Mouse (Mus musculus): ENCODE data around the gene Atp6v0e2. TPM values are rescaled to one million over a fixed set of nuclear protein-coding genes. Genes with fewer than 3 reads are reported as not detected.

Gene Atp6v0e2
- total RNA-seq, 2 experiments from 2014 or later = 423 to 437 TPM

DNA sequence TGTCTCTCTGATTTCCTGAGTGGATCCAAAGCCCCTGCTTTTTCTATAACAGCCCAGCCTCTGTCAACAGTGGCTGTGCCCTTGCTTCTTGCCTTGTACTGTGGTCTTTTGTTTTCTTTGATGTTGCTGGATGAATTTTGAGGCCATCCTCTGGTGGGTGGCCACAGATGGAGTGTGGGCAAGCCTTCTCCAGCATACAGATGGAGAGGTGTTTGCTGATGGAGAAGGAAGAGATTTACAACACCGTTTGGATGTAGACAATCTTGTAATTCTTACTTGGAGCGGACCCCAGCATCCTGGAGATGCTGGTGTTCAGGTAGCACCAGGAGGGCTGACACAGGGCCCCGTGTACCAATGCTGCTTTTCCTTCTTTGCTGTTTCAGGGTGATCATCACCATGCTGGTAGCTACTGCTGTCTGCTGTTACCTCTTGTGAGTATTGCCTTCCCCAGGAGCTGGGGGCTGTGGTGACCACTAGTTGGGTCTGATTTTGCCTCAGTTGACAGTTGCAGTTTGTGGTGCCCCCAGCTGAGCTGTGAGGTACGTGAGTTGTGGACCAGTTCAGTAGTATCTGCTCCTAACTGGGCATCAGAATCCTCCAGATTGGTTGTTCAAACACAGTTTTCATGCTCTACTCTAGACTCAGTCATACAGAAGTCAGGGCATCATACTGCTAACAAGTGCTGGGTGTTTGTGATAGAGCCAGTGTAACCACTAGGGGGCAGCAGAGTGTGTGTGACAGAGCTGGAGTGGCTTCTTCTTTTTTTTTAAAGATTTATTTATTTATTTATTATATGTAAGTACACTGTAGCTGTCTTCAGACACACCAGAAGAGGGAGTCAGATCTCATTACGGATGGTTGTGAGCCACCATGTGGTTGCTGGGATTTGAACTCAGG, 1.7 kb downstream of the Atp6v0e2 start:
- DNase-seq (ENCODE audit: low spot score in 2 of 2) = peak; percentile 78 to 79

DNA sequence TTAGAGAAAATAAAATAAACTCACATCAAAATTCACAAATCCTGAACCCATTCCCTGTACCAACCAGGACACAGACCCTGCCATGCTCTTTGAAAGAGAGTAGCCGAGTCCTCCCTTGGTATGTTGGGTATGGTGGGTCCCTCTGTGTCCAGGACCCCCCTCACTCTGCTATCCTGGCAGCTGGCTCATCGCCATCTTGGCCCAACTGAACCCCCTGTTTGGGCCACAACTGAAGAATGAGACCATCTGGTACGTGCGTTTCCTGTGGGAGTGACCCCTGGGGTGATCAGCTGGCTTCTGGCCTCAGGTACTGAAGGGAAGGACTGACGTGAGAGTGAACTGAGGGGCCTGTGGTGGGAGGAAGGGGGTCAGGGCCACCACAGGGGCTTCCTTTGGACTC, 2.4 kb downstream of the Atp6v0e2 start:
- no peak for DNase-seq (ENCODE audit: low spot score in 2 of 2)

DNA sequence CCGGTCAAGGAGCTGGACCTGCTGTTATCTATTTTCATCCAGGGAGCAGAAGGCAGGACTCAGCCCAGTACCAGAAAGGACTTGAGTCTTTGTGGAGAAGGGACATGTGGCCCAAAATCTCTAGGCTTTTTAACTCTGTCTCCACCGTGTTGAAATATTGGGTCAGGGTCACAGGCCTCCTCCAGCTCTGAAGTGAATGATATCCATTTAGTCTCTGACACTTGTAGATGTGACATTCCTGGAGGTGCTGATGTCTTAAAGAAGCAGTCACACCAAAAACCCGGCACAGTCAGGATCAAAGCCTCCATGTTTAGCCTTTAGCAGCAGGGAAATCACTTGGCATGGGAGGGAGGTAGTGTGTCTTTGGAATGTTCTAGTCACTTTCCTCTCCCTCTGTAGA, 3.3 kb downstream of the Atp6v0e2 start:
- DNase-seq (ENCODE audit: low spot score in 2 of 2) = no peak

DNA sequence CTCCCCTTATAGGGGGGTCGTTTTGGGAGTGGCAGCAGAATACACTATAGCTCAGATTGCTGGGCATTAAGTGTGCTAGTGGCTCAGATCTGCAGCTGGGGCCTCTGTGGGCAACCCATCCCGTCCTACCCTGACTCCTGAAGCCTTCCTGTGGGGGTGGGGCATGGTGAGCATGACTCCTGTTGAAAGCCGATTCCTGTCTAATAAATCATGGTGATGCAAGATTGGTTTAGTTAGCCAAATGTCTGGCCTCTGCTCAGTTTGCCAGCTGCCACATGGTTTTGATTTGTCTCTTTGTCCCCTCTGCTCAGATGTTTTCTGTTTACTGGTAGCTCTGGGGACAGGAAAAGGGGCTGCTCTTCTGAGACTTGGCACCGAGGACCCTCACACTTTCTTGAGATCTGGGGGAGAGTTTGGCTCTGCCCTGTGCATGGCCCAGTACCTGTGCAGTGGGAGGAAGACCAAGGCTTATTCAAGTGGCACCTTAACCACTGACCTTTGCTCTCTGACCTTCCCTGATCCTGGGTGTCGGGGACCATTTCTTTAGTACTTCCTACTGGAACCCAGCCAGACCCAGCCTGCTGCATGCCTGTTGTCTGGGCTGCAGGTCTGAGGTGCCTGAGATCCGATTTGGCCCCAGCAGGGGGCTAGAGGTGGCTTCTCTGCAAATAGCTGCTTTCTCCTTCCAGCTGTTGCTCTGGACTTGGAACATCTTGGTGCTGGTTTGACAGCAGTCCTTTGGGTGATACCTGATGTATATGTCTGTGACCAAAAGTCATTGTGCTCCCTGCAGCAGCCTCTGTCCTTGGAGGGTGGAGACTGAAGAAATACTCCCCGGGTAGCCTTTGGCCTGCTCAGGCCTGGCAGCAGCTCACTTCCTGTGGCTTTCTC, 4.4 kb downstream of the Atp6v0e2 start:
- no peak for DNase-seq (ENCODE audit: low spot score in 2 of 2)

DNA sequence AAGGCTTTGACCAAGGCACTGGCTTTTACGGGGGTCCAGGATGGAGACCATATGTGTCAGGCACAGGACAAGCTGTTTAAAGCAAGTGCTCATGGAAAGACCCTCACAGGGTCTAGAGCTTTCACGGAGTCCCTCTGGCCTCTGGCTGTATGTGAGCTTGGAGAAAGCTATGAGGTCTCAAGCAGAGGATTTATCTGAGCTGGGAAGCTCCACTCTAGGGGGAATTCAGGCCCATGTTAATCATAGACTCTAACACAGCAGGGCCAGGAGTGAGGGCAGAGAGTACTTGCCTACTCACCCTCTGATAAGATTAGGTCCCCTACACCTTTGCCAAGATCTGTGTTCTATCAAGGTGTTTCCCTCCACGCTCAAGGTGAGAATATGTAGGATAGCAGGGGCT, 5.2 kb downstream of the Atp6v0e2 start:
- DNase-seq (ENCODE audit: low spot score in 2 of 2) = no peak

DNA sequence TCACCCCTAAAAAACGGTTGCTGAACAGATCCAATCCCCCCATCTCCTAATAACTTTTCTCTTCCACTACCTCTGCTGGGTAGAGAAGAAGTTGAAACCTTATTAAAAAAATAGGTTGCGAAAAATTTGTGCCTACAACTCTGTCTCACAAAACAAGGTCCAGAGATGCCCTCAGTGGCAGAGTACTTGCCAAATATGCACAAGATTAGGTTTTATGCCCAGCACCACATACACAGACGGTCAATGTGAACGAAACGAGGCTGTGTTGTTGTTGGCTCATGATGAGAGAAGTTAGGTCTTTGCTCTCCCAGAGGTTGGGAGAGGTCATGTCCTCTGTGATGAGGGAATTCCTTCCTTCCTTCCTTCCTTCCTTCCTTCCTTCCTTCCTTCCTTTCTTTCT, 7.8 kb downstream of the Atp6v0e2 start:
- no peak for DNase-seq (ENCODE audit: low spot score in 2 of 2)

DNA sequence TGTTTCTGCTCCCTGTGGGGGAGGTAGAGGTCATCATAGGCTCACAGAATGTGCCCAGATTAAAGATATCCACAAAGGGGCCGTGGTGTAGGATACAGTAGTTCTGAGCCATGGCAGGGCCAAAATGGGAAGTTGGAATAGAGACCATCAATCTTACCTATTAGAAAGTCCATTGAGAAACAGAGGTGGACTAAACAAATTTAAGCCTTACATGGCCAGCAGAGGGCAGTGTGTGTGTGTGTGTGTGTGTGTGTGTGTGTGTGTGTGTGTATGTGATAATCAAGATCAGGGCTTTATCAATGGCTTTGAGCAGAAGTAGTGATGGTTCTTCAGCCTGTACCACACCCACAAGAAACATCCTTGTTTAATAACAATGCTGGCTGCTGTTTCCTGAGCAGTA, 8.9 kb downstream of the Atp6v0e2 start:
- DNase-seq (ENCODE audit: low spot score in 2 of 2) = peak in 1 of 2 experiments; percentile 51

DNA sequence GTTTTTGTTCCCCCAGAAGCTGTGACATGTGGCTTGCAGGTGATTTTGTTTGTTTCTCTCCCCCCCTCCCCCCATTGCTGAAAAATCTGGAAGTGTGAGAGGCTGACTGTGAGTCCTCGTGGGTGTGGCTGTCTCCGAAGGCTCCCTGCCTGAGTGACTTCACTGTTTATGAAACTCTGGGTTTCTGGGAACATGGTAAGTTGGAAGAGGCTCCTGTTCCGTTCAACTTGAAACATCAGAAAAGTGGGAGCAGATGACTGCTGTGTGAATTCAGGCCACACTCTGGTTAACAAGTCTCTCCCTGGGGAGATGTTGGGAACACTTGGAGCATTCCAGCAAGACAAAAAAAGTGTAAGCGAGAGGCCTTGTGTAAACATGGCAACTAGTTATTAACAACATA, 9.4 kb downstream of the Atp6v0e2 start:
- DNase-seq (ENCODE audit: low spot score in 2 of 2) = no peak

DNA sequence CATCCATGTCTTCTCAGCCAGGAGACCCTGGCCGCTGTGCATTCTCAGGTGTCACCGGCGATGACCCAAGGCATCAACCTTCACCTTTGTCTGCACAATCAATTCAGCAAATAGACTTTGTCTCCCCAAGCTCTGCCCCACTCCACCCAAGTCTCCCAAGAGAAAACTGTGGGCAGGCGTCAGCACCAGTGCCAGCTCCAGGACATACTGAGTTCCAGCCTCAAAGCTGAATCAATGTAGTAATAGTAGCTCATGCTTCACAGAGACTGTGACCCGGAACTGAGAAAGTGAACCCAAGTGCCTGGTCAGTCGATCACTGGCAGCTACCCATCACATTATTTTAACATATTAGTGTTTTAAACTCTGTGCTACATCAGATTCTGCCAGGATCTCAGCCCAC, 10.9 kb downstream of the Atp6v0e2 start:
- no peak for DNase-seq (ENCODE audit: low spot score in 2 of 2)

DNA sequence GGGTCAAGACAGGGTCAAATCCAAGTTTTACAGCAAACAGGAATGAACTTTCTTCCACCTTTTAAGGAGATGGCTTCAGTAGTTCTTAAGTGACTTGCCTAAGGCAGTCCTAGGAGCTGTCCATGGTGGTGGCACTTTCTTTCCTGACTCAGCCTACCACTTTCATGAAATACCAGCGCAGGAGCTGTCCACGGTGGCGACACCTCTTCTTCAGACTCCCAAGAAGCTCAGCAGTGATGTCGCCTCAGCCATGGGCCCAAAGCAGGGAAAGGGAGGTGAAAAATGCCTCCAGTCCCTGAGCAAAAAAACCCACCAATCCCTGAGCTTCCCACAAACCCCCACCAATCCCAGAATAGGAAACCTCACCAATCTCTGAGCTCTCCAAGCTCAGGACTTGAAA, 15.5 kb downstream of the Atp6v0e2 start:
- no peak for DNase-seq (ENCODE audit: low spot score in 2 of 2)

DNA sequence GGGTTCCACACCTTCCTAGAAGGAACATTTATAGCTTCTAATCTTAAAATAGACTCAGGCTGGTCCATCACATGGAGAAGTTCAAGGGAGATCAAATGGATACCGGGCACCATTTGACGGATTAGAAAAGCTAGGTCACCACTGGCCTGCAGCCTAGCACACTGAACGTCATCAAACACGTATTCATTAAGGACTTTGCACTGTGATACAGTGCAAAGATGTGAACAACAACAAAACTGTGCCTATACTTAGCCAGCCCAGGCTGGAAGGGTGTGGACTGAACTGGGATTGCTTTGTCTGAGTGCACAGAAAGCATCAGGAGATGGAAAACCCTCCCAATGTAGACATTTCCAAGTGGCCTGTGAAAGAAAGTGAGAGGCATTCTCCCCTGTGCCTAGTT, 16.4 kb downstream of the Atp6v0e2 start:
- DNase-seq (ENCODE audit: low spot score in 2 of 2) = no peak

DNA sequence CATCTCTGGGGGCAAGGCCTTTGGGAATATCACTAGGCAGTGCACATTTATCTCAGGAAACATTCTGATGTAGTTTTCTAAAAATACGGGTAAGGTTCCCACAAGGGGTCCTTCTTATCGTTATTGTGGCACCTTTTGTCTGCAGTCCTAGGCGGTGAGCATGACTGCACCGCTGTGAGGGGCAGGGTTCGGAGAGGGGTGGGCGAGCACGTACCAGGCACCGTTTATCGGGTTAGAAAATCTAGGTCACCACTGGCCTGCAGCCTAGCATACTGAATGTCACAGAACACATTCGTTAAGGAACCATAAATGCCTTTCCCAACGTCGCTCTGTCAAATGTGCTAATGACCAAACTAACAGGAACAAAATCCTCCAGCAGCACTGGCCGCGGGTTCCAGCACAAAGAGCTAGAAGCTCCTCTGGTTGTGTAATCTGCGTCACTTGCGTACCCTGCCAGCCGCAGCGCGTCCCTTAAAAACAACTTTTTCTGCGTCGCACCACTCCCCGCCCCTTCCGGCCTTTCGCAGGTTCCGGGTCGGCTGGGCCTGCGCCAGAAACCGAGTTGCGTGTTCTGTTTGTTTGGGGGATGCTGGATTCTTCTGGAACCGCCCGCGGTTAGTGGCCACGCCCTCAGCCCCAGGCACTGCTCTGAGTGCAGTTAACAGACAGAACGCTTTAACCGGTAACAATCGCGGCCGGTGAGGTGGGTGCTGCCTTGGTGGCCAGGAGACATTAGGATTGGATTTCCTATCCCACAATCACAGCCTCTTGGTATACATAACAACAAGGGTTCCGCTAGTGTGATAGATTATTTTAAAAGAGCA, 17.1 kb downstream of the Atp6v0e2 start, which contains the start of gene Lrrc61:
Lrrc61 (plus strand) TSS at position 517 of the 824 bp plus-strand sequence.
- DNase-seq (ENCODE audit: low spot score in 2 of 2) = peak; percentile 97 to 98

DNA sequence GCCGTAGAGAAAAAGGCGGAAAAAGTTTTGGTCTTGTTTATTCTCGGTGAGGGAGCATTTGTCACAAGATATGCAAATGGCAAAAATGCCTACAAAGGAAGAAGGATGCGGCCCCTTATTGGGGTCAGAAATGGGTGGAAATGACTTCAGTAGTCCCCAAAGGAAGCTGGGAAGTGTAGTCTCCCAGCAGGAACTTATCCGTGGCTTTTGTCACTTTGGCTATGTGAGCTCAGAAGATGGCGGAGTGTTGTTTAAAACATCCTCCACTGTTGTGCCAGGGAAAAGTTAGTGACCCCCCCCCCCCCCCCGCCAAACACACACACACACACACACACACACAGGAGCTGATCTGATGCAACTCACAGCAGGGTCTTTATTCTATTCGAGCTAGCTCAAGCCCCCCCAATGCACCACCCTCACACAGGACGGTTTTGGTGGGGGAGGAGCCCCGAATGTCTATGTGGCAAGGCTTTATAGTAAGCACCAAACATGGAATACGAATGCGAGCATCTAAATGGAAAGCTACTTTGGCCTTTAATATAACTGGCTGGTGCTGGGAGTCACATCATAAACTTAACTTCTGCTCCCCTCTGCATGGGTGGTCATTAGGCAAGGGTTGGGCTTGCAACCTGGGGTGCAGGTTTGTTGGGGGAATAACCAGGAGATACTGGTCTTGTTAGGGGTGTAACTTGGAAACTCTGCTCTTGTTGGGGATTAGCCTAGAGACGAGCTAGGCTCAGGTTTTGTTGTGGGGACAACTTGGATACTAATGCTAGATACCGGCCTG, 17.9 kb downstream of the Atp6v0e2 start:
- DNase-seq (ENCODE audit: low spot score in 2 of 2) = peak; percentile 61 to 62

DNA sequence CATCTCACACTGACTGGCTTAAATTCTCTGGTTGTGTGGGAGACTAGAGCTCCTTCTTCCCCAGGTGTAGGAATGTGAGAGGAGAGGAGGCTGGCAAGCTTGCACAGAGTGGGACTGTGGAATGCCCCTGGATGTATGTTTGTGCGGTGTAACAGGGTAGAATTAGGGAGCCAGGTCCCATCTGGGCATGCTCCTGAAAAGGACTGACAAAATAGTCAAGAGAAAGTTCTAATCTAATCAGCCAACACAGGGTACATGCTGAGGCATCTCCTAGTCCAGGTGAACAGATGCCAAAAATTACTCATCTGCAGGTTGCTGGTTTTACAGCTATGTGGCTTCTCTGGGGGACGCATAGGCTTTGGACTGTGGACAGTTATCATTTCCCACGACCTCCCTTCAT, 18.5 kb downstream of the Atp6v0e2 start:
- DNase-seq (ENCODE audit: low spot score in 2 of 2) = no peak

DNA sequence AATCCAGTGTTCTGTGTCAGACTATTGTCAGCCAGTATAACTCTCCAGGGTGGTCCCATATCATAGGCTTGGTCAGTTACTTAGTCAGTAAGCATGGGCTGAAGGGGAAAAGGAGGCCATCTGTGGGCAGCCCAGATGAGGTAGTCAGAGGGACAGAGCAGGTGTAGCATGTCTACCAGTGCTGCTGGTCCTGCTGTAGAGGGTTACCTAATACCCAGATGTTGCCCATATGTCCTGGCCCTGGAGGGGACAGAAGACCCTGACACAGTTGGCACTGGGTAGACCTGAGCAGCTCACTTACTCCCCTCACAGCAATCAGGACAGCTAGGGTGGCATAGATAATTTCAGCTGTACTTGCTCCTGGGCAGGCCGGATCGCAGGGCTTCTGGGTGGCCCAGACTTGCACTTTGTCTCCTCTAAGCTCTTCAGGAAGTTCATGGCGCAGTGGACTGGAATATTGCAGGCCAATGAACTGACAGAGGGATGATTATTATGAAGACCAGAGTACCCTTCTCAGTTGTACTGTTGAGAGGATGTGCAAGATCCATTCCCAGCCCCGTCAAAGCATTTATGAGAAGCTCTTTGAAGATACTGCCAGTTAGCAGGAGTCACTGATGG, 28.4 kb downstream of the Atp6v0e2 start:
- DNase-seq (ENCODE audit: low spot score in 2 of 2) = no peak

DNA sequence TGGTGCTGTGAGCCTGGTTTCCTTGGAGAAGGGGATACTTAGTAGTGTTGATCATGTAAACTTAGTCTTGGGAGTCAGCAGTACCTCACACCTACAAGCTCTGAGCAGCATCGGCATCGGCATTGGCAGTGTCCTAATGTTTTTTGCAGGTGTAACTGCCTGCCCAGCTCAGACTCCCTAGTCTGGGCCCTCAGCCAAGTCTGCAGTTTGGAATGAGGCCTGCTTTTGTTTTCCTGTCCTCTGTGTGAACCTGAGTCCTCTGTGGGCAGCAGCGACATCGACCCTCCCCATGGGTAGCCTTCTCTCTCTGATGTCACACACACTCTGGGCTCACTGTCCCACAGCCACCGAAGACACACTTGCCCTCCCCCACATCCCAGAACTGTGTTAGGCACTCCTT, 28.9 kb downstream of the Atp6v0e2 start:
- DNase-seq (ENCODE audit: low spot score in 2 of 2) = no peak

DNA sequence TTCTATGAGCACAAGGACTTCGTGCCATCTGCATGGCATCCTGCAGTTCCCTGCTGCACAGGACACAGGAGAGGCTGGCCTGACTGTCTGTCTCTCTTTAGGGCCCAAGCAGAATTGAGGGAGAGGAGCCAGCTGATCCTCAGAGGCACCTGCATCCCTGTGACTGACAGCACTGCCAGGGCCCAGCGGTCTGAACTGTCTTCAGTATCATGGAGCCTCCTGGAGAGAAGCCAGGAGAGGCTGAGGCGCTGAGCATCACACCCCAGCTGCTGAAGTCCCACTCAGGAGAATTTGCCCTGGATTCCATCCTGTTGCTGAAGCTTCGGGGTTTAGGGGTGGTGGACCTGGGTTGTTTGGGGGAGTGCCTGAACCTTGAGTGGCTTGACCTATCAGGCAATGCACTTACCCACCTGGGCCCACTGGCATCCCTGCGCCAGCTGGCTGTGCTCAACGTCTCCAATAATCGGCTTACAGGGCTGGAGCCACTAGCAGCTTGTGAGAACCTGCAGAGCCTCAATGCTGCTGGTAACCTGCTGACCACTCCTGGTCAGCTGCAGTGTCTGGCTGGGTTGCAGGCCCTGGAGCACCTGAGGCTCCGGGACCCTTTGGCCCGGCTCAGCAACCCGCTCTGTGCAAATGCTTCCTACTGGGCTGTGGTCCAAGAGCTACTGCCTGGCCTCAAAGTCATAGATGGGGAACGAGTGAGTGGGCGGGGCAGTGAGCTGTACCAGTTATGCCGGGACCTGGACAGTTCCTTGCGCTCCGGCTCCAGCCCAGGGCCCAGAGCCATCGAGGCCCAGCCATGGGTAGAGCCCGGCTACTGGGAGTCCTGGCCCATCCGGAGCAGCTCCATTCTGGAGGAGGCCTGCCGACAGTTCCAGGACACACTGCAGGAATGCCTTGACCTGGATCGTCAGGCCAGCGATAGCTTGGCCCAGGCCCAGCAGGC, 30.9 kb downstream of the Atp6v0e2 start:
- DNase-seq (ENCODE audit: low spot score in 2 of 2) = no peak

DNA sequence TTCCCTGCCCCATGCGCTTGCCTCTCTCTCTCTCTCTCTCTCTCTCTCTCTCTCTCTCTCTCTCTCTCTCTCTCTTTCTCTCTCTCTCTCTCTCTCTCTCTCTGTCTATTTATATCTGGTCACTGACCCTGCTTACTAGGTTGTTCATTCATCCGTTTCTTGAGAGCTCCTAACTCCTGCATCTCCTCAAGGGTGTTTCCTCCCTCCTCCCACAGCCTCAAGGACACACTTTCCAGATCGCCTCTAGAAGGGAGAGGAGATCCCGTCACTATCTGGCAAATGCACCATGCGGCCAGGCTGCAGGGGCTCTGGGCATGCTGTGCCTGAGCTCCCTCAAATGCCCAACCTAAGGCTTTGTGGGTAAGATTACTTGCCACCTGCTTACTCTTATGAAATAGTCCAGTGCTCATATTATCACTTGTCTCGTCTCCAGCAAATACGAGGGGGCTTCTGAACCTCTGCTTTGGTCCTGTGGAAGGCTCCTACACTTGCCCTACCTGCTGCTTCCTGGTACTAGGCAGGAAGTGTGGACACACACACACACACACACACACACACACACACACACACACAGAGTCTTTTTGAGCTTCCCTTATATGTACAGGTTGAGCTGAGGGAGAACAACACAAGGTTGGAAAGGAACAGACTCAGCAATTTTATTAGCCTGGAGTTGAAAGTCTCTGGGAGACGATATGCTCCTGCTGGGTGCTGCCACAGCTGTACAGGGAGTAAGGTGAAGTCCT, 31.8 kb downstream of the Atp6v0e2 start:
- DNase-seq (ENCODE audit: low spot score in 2 of 2) = no peak
